Mouse (Mus musculus): ENCODE measurements at regions not wholly inside any gene's neighbourhood (a gene's known extent, or its start where the extent isn't known, plus 50 kb on each side); places are given as distances from the start of the nearest gene placed in this dataset.

GRCm38 (mm10) chr15:25284354-25285199 lies 129.0 kb downstream of the Basp1 start:
- DNase-seq (ENCODE audit: low spot score) (no peak), ATAC-seq (replicated peaks; ENCODE audit: low FRiP score) (no peak)
- no peak overlapping the region for H3K4me3 ChIP-seq (ENCODE audit: low read depth, low read length)
- H3K4me2 ChIP-seq = no peak overlapping the region
- no peak overlapping the region for H3K9ac ChIP-seq (ENCODE audit: low read depth, low read length)
- H3K27me3 ChIP-seq (replicated peaks; ENCODE audit: control insufficient read depth, insufficient read depth, low read length) = no peaks in the 10 kb centered on the region
- H3K4me1 ChIP-seq (replicated peaks; ENCODE audit: control insufficient read depth, insufficient read depth, low read length) = no peaks in the 10 kb centered on the region
- H3K36me3 ChIP-seq (ENCODE audit: control insufficient read depth, insufficient read depth, low read length) = no peaks in the 10 kb centered on the region
- H3K27ac ChIP-seq (ENCODE audit: low read depth, low read length) = no peak overlapping the region
- WGBS = 71% methylated on average over 17 of the region's 17 CpGs
- no peaks in the 10 kb centered on the region for H3K9me3 ChIP-seq (ENCODE audit: control insufficient read depth, low read length)

DNA sequence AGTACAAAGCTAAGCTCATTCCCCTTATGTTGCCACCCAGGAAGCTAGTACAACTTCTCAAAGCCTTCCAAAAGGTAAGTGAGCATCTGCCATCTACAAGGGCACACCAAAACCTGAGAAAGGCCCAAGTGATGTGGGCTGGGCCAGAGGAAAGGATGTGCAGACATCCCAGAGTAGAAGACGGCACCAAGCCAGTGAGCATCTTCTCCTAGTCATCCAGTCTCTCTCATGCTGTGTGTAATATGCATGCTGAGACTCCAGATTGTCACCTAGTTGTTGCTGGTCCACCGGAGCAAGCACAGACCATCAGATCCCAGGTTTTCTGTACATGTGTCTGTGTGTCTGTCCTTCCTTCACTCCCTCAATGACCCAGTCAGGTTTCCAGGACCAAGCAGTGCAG lies 129.9 kb downstream of the Basp1 start:
- DNase-seq (ENCODE audit: low spot score) = no peak
- no peaks in the 10 kb centered on the region for H3K4me1 ChIP-seq (replicated peaks; ENCODE audit: control insufficient read depth, insufficient read depth, low read length)
- H3K27me3 ChIP-seq (replicated peaks; ENCODE audit: control insufficient read depth, insufficient read depth, low read length) = no peaks in the 10 kb centered on the region
- WGBS = 92% methylated on average over 2 of the region's 2 CpGs
- no peak overlapping the region for H3K27ac ChIP-seq (ENCODE audit: low read depth, low read length)
- H3K9ac ChIP-seq (ENCODE audit: low read depth, low read length) = no peak overlapping the region
- no peak overlapping the region for H3K4me2 ChIP-seq
- H3K4me3 ChIP-seq (ENCODE audit: low read depth, low read length) = no peak overlapping the region
- H3K36me3 ChIP-seq (ENCODE audit: control insufficient read depth, insufficient read depth, low read length) = no peaks in the 10 kb centered on the region
- H3K9me3 ChIP-seq (ENCODE audit: control insufficient read depth, low read length) = no peaks in the 10 kb centered on the region
- ATAC-seq (replicated peaks; ENCODE audit: low FRiP score) = no peak

DNA sequence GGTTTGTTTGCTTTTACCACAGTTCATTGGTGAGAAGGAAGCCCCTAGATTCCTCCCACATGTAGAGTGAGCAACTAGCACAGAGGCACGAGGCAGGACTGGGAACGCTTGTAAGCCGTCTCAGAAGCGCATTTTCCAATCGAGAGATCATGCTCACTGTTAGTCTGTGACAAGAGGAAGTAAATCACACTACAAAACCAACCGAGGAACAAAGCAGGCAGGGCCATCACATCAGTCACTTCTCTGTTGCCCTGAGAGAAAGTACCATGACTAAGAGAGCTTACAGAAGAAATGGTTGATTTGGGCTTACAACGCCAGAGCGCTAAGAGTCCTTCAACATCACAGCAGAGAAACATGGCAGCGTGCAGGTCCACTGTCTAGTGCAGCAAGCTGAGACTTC lies 131.2 kb downstream of the Basp1 start:
- no peak for ATAC-seq (replicated peaks; ENCODE audit: low FRiP score)
- Histone ChIP-seq H3K4me2 (no peak overlapping the region), H3K9me3 (ENCODE audit: control insufficient read depth, low read length) (no peaks in the 10 kb centered on the region), H3K4me3 (ENCODE audit: low read depth, low read length) (no peak overlapping the region), H3K36me3 (ENCODE audit: control insufficient read depth, insufficient read depth, low read length) (no peaks in the 10 kb centered on the region), H3K27me3 (replicated peaks; ENCODE audit: control insufficient read depth, insufficient read depth, low read length) (no peaks in the 10 kb centered on the region), H3K4me1 (replicated peaks; ENCODE audit: control insufficient read depth, insufficient read depth, low read length) (no peaks in the 10 kb centered on the region), H3K27ac (ENCODE audit: low read depth, low read length) (no peak overlapping the region), H3K9ac (ENCODE audit: low read depth, low read length) (no peak overlapping the region)
- WGBS = 63% methylated on average over 9 of the region's 9 CpGs
- DNase-seq (ENCODE audit: low spot score) = no peak

DNA sequence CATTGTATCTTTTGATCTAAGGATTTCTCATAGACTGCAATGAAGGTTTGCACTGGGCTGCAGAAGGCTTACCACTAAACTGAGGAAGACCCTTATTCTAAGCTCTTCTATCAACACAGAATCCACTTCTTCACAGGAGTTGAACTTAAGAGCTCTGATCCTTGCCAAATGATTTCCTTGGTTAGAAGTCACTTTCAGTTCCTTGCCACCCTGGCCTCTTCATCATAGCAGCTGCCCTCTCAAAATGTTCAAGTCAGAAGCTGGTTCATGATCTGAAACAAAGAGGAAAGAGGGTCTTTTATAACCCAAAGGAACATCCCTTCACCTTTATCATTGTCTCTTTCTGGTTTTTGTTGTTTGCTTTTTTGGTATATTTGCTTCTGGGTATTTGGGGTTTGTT lies 131.6 kb downstream of the Basp1 start:
- no peak for ATAC-seq (replicated peaks; ENCODE audit: low FRiP score)
- no peak for DNase-seq (ENCODE audit: low spot score)
- Histone ChIP-seq H3K4me1 (replicated peaks; ENCODE audit: control insufficient read depth, insufficient read depth, low read length) (no peaks in the 10 kb centered on the region), H3K4me2 (no peak overlapping the region), H3K27ac (ENCODE audit: low read depth, low read length) (no peak overlapping the region), H3K9ac (ENCODE audit: low read depth, low read length) (no peak overlapping the region), H3K4me3 (ENCODE audit: low read depth, low read length) (no peak overlapping the region), H3K9me3 (ENCODE audit: control insufficient read depth, low read length) (no peaks in the 10 kb centered on the region), H3K27me3 (replicated peaks; ENCODE audit: control insufficient read depth, insufficient read depth, low read length) (no peaks in the 10 kb centered on the region), H3K36me3 (ENCODE audit: control insufficient read depth, insufficient read depth, low read length) (no peaks in the 10 kb centered on the region)

DNA sequence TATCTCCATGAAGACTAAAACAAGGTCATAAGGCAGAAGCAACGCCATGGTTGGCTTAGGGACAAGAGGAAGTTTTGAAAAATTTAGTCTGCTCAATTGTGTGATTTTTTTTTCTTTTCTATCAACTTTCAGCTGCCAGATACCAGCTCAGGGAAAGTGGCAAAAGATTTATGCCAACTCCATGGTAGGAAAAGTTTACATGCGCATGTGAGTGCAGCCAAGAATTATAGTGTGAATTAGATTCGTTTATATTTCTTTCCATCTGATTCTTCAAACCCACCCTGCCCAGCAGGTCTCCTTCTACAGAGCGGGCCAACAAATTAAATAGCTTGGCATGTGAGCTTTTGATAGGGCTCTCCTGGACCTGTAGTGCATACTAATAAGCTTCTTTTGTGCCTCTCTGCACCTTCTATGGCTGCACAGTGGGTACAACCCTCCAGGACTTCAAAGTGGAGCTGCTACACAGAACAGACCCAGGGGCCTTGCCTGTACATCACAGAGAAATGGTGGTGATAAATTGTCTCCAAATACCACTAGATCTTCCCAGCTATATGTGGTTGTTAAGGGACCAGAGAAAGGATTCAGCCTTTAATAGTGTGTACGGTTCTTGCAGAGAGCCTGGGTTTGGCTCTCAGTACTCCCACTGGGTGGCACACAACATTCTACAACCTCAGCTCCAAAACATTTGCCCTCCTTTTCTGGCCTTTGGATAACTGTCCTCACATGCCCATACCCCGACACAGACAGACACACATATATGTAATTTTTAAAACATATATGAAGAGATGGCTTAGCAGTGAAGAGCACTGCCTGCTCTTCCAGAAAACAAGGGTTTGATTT lies 135.0 kb downstream of the Basp1 start:
- no peak overlapping the region for H3K9ac ChIP-seq (ENCODE audit: low read depth, low read length)
- H3K27me3 ChIP-seq (replicated peaks; ENCODE audit: control insufficient read depth, insufficient read depth, low read length) = no peaks in the 10 kb centered on the region
- no peaks in the 10 kb centered on the region for H3K36me3 ChIP-seq (ENCODE audit: control insufficient read depth, insufficient read depth, low read length)
- ATAC-seq (replicated peaks; ENCODE audit: low FRiP score) (no peak), DNase-seq (ENCODE audit: low spot score) (no peak)
- H3K4me1 ChIP-seq (replicated peaks; ENCODE audit: control insufficient read depth, insufficient read depth, low read length) = no peaks in the 10 kb centered on the region
- no peak overlapping the region for H3K4me3 ChIP-seq (ENCODE audit: low read depth, low read length)
- no peak overlapping the region for H3K27ac ChIP-seq (ENCODE audit: low read depth, low read length)
- no peaks in the 10 kb centered on the region for H3K9me3 ChIP-seq (ENCODE audit: control insufficient read depth, low read length)
- WGBS = 79% methylated on average over 6 of the region's 6 CpGs
- H3K4me2 ChIP-seq = no peak overlapping the region

GRCm38 (mm10) chr15:25276227-25276626 lies 137.3 kb downstream of the Basp1 start:
- DNase-seq (ENCODE audit: low spot score) (no peak), ATAC-seq (replicated peaks; ENCODE audit: low FRiP score) (no peak)
- 88% methylated on average over 5 of the region's 5 CpGs for WGBS
- no peaks in the 10 kb centered on the region for H3K9me3 ChIP-seq (ENCODE audit: control insufficient read depth, low read length)
- no peaks in the 10 kb centered on the region for H3K36me3 ChIP-seq (ENCODE audit: control insufficient read depth, insufficient read depth, low read length)
- H3K27ac ChIP-seq (ENCODE audit: low read depth, low read length) = no peak overlapping the region
- H3K4me3 ChIP-seq (ENCODE audit: low read depth, low read length) = no peak overlapping the region
- H3K27me3 ChIP-seq (replicated peaks; ENCODE audit: control insufficient read depth, insufficient read depth, low read length) = no peaks in the 10 kb centered on the region
- no peaks in the 10 kb centered on the region for H3K4me1 ChIP-seq (replicated peaks; ENCODE audit: control insufficient read depth, insufficient read depth, low read length)
- no peak overlapping the region for H3K9ac ChIP-seq (ENCODE audit: low read depth, low read length)
- no peak overlapping the region for H3K4me2 ChIP-seq

- no peak for ATAC-seq (replicated peaks; ENCODE audit: low FRiP score)
- DNase-seq (ENCODE audit: low spot score) = no peak
- no peaks in the 10 kb centered on the region for H3K27me3 ChIP-seq (replicated peaks; ENCODE audit: control insufficient read depth, insufficient read depth, low read length)
- H3K4me3 ChIP-seq (ENCODE audit: low read depth, low read length) = no peak overlapping the region
- no peaks in the 10 kb centered on the region for H3K36me3 ChIP-seq (ENCODE audit: control insufficient read depth, insufficient read depth, low read length)
- no peaks in the 10 kb centered on the region for H3K9me3 ChIP-seq (ENCODE audit: control insufficient read depth, low read length)
- no peaks in the 10 kb centered on the region for H3K4me1 ChIP-seq (replicated peaks; ENCODE audit: control insufficient read depth, insufficient read depth, low read length)
- H3K9ac ChIP-seq (ENCODE audit: low read depth, low read length) = no peak overlapping the region
- H3K4me2 ChIP-seq = no peak overlapping the region
- 78% methylated on average over 5 of the region's 5 CpGs for WGBS
- H3K27ac ChIP-seq (ENCODE audit: low read depth, low read length) = no peak overlapping the region
Observed at GRCm38 (mm10) chr15:25271886-25272285, 141.7 kb downstream of the Basp1 start.

DNA sequence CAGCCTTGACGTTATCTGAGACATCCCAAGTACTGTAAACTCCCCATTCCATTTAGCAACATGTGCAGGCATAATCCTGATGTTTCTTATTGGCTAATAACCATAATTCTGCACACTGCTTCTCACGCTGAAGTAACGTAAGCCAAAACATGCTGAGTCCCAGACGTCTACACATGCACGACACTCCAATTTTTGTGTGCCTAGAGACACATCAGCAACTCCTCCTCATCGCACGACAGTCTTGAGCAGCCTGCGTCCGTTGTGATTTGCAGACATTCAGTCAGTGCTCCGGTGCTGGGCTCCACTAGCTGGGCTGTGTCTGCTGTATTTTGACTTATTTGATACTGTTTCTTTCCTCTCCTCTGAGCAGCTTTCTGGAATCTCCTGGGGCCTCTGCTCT lies 143.2 kb downstream of the Basp1 start:
- WGBS = 73% methylated on average over 10 of the region's 10 CpGs
- H3K9ac ChIP-seq (ENCODE audit: low read depth, low read length) = no peak overlapping the region
- H3K4me3 ChIP-seq (ENCODE audit: low read depth, low read length) = no peak overlapping the region
- H3K27me3 ChIP-seq (replicated peaks; ENCODE audit: control insufficient read depth, insufficient read depth, low read length) = no peaks in the 10 kb centered on the region
- no peak for DNase-seq (ENCODE audit: low spot score)
- no peaks in the 10 kb centered on the region for H3K4me1 ChIP-seq (replicated peaks; ENCODE audit: control insufficient read depth, insufficient read depth, low read length)
- H3K27ac ChIP-seq (ENCODE audit: low read depth, low read length) = no peak overlapping the region
- no peaks in the 10 kb centered on the region for H3K9me3 ChIP-seq (ENCODE audit: control insufficient read depth, low read length)
- H3K4me2 ChIP-seq = no peak overlapping the region
- H3K36me3 ChIP-seq (ENCODE audit: control insufficient read depth, insufficient read depth, low read length) = no peaks in the 10 kb centered on the region
- ATAC-seq (replicated peaks; ENCODE audit: low FRiP score) = no peak

Data from liver, embryonic 11.5 days (tissue).